Mouse (Mus musculus): Measurements from ENCODE around the gene Itm2a. TPM values are rescaled to one million over a fixed set of nuclear protein-coding genes. Genes with fewer than 3 reads are reported as not detected.

Itm2a gene
- 130 and 134 TPM in 2 replicates for polyA plus RNA-seq (2015; fragmentation: Nextera tagmentation; extraction: Ambion mirVana)

- peak within 1 kb of the TSS; percentile 47 for H3K4me3 ChIP-seq (ENCODE audit: low read depth, low read length)
- no peaks in the 10 kb centered on the region for H3K27me3 ChIP-seq (ENCODE audit: control insufficient read depth, insufficient read depth, low read depth, low read length)
- peak; percentile 97 for ATAC-seq
- 16% methylated on average over 30 of the region's 30 CpGs for WGBS
- H3K27ac ChIP-seq (ENCODE audit: low read length) = no peak within 1 kb of the TSS
- H3K9ac ChIP-seq (ENCODE audit: low read depth, low read length) = peak within 1 kb of the TSS; percentile 51
- H3K4me2 ChIP-seq (ENCODE audit: low read length) = peak within 1 kb of the TSS; percentile 71
- H3K36me3 ChIP-seq (ENCODE audit: control insufficient read depth, insufficient read depth, low read length) = no peaks in the 10 kb centered on the region
- H3K4me1 ChIP-seq (ENCODE audit: control insufficient read depth, insufficient read depth, low read length) = peaks cover 2% of the 10 kb centered on the region; the same call in 1 of the 2 replicates
- H3K9me3 ChIP-seq (replicated peaks; ENCODE audit: control insufficient read depth, low read length, poor library complexity, severe bottlenecking) = no peaks in the 10 kb centered on the region
These were observed at the start of gene Itm2a for GRCm38 (mm10) chrX:107402915-107403912. Gene Itm2a, minus strand, starts transcription at chrX:107403376.

DNA sequence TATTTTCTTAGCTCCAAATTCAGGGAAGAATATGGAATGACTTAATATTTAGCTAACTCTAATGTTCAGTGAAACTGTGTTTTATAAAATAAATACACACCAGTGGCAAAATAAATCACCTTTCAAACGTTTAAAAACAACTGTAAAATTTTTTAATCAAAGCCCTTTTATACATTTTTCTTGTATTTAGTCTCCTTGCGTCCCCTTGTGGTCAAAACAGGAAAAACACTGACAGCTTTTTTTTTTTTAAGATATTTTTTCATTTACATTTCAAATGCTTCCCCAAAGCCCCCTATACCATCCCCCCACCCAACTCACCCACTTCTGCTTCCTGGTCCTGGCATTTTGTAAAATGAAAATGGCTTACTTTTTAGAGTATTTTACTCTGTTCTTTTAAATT, 32.7 kb upstream of the Itm2a start:
- no peaks in the 10 kb centered on the region for H3K27me3 ChIP-seq (ENCODE audit: control insufficient read depth, insufficient read depth, low read depth, low read length)
- no peak overlapping the region for H3K27ac ChIP-seq (ENCODE audit: low read length)
- no peak overlapping the region for H3K9ac ChIP-seq (ENCODE audit: low read depth, low read length)
- no peaks in the 10 kb centered on the region for H3K9me3 ChIP-seq (replicated peaks; ENCODE audit: control insufficient read depth, low read length, poor library complexity, severe bottlenecking)
- no peaks in the 10 kb centered on the region for H3K4me1 ChIP-seq (ENCODE audit: control insufficient read depth, insufficient read depth, low read length)
- H3K4me2 ChIP-seq (ENCODE audit: low read length) = no peak overlapping the region
- H3K36me3 ChIP-seq (ENCODE audit: control insufficient read depth, insufficient read depth, low read length) = no peaks in the 10 kb centered on the region
- WGBS = 0% methylated on average over 2 of the region's 2 CpGs
- no peak overlapping the region for H3K4me3 ChIP-seq (ENCODE audit: low read depth, low read length)
- ATAC-seq = no peak

GRCm38 (mm10) chrX:107421304-107421703, 18.1 kb upstream of the Itm2a start:
- Histone ChIP-seq H3K9me3 (replicated peaks; ENCODE audit: control insufficient read depth, low read length, poor library complexity, severe bottlenecking) (no peaks in the 10 kb centered on the region), H3K4me1 (ENCODE audit: control insufficient read depth, insufficient read depth, low read length) (no peaks in the 10 kb centered on the region), H3K9ac (ENCODE audit: low read depth, low read length) (no peak overlapping the region), H3K27me3 (ENCODE audit: control insufficient read depth, insufficient read depth, low read depth, low read length) (no peaks in the 10 kb centered on the region), H3K36me3 (ENCODE audit: control insufficient read depth, insufficient read depth, low read length) (no peaks in the 10 kb centered on the region), H3K27ac (ENCODE audit: low read length) (no peak overlapping the region), H3K4me3 (ENCODE audit: low read depth, low read length) (no peak overlapping the region), H3K4me2 (ENCODE audit: low read length) (no peak overlapping the region)
- ATAC-seq = no peak
- WGBS = 92% methylated on average over 2 of the region's 2 CpGs

GRCm38 (mm10) chrX:107417345-107417744, 14.2 kb upstream of the Itm2a start:
- Histone ChIP-seq H3K9me3 (replicated peaks; ENCODE audit: control insufficient read depth, low read length, poor library complexity, severe bottlenecking) (no peaks in the 10 kb centered on the region), H3K27me3 (ENCODE audit: control insufficient read depth, insufficient read depth, low read depth, low read length) (no peaks in the 10 kb centered on the region), H3K4me1 (ENCODE audit: control insufficient read depth, insufficient read depth, low read length) (no peaks in the 10 kb centered on the region), H3K4me3 (ENCODE audit: low read depth, low read length) (no peak overlapping the region), H3K27ac (ENCODE audit: low read length) (no peak overlapping the region), H3K4me2 (ENCODE audit: low read length) (no peak overlapping the region), H3K9ac (ENCODE audit: low read depth, low read length) (no peak overlapping the region), H3K36me3 (ENCODE audit: control insufficient read depth, insufficient read depth, low read length) (no peaks in the 10 kb centered on the region)
- no peak for ATAC-seq
- 17% methylated on average over 3 of the region's 3 CpGs for WGBS

DNA sequence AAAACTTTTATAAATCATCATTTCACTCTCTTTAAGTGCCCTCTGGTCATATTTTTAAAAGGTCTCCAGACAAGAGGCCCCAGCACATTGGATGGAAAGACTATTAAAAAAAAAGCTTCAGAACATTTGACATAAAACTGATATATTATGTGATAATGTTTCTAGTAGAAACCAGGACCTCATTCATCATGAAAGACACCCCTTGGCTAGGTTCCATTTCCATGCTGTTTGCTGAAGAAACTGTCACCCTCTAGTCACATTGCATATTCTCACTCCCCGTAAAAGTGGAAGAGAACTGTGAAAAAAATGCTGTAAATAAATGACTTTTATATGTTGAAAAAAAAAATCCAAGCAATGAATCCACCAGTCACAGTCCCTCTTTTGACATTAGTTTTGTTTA, 12.8 kb upstream of the Itm2a start:
- no peak overlapping the region for H3K4me2 ChIP-seq (ENCODE audit: low read length)
- H3K36me3 ChIP-seq (ENCODE audit: control insufficient read depth, insufficient read depth, low read length) = no peaks in the 10 kb centered on the region
- no peak overlapping the region for H3K4me3 ChIP-seq (ENCODE audit: low read depth, low read length)
- no peak overlapping the region for H3K27ac ChIP-seq (ENCODE audit: low read length)
- no peaks in the 10 kb centered on the region for H3K9me3 ChIP-seq (replicated peaks; ENCODE audit: control insufficient read depth, low read length, poor library complexity, severe bottlenecking)
- H3K27me3 ChIP-seq (ENCODE audit: control insufficient read depth, insufficient read depth, low read depth, low read length) = no peaks in the 10 kb centered on the region
- no peak for ATAC-seq
- H3K4me1 ChIP-seq (ENCODE audit: control insufficient read depth, insufficient read depth, low read length) = no peaks in the 10 kb centered on the region
- H3K9ac ChIP-seq (ENCODE audit: low read depth, low read length) = no peak overlapping the region
- 65% methylated on average over 1 of the region's 1 CpGs for WGBS

DNA sequence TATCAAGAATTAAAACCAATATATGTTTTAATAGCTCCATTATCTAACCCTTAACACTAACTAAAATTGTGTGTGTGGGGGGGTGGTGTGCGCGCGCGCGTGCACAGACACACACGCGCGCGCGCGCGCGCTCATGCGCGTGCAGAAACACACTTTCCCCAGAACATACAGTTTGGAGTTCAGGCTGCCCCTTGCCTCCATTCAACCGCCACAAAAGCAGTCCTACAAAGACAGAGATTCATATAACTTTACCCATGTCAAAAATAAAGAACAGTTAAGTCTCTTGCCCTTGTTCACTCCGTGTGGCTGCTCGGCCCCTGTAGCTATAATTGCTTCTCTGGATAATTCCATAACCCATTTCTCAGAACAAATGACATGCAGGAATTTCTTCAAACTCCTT, 695 bp downstream of the Itm2a start:
- Histone ChIP-seq H3K4me3 (ENCODE audit: low read depth, low read length) (peak overlapping the region; percentile 47), H3K27me3 (ENCODE audit: control insufficient read depth, insufficient read depth, low read depth, low read length) (no peaks in the 10 kb centered on the region), H3K9me3 (replicated peaks; ENCODE audit: control insufficient read depth, low read length, poor library complexity, severe bottlenecking) (no peaks in the 10 kb centered on the region), H3K36me3 (ENCODE audit: control insufficient read depth, insufficient read depth, low read length) (no peaks in the 10 kb centered on the region), H3K4me1 (ENCODE audit: control insufficient read depth, insufficient read depth, low read length) (peaks cover 2% of the 10 kb centered on the region; the same call in 1 of the 2 replicates), H3K9ac (ENCODE audit: low read depth, low read length) (peak overlapping the region; percentile 51; the same call in 1 of the 2 replicates), H3K27ac (ENCODE audit: low read length) (no peak overlapping the region), H3K4me2 (ENCODE audit: low read length) (peak overlapping the region; percentile 71)
- WGBS = 28% methylated on average over 18 of the region's 18 CpGs
- ATAC-seq = peak; percentile 29; the same call in 1 of the 2 replicates

DNA sequence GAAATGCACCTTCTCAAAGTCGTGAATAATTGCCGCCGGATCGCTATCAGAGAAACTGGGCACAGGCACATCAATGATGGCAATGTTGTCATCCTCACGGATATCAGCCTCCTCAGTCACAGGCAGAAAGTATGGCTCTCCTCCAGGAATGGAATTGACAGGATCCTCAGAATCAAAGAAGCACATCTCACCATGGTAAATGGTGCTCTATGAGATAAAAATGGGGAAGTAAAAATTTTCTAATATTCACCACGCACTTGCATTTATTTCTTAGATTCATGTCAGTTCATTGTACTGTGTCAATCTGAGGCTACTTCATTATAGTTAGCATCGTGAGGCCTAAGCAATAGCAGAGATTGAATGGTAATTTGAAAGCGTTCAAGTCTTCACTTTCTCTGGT, 4.1 kb downstream of the Itm2a start:
- Histone ChIP-seq H3K27ac (ENCODE audit: low read length) (no peak overlapping the region), H3K4me1 (ENCODE audit: control insufficient read depth, insufficient read depth, low read length) (peaks cover 2% of the 10 kb centered on the region; the same call in 1 of the 2 replicates), H3K4me3 (ENCODE audit: low read depth, low read length) (no peak overlapping the region), H3K4me2 (ENCODE audit: low read length) (no peak overlapping the region), H3K9me3 (replicated peaks; ENCODE audit: control insufficient read depth, low read length, poor library complexity, severe bottlenecking) (no peaks in the 10 kb centered on the region), H3K9ac (ENCODE audit: low read depth, low read length) (no peak overlapping the region), H3K27me3 (ENCODE audit: control insufficient read depth, insufficient read depth, low read depth, low read length) (no peaks in the 10 kb centered on the region), H3K36me3 (ENCODE audit: control insufficient read depth, insufficient read depth, low read length) (no peaks in the 10 kb centered on the region)
- no peak for ATAC-seq
- 88% methylated on average over 8 of the region's 8 CpGs for WGBS

- ATAC-seq = no peak
- no peaks in the 10 kb centered on the region for H3K27me3 ChIP-seq (ENCODE audit: control insufficient read depth, insufficient read depth, low read depth, low read length)
- no peak overlapping the region for H3K4me2 ChIP-seq (ENCODE audit: low read length)
- H3K4me3 ChIP-seq (ENCODE audit: low read depth, low read length) = no peak overlapping the region
- H3K9me3 ChIP-seq (replicated peaks; ENCODE audit: control insufficient read depth, low read length, poor library complexity, severe bottlenecking) = no peaks in the 10 kb centered on the region
- 62% methylated on average over 3 of the region's 3 CpGs for WGBS
- no peaks in the 10 kb centered on the region for H3K4me1 ChIP-seq (ENCODE audit: control insufficient read depth, insufficient read depth, low read length)
- H3K36me3 ChIP-seq (ENCODE audit: control insufficient read depth, insufficient read depth, low read length) = no peaks in the 10 kb centered on the region
- H3K27ac ChIP-seq (ENCODE audit: low read length) = no peak overlapping the region
- H3K9ac ChIP-seq (ENCODE audit: low read depth, low read length) = no peak overlapping the region
These were observed 9.9 kb downstream of the Itm2a start for GRCm38 (mm10) chrX:107393256-107393655.

DNA sequence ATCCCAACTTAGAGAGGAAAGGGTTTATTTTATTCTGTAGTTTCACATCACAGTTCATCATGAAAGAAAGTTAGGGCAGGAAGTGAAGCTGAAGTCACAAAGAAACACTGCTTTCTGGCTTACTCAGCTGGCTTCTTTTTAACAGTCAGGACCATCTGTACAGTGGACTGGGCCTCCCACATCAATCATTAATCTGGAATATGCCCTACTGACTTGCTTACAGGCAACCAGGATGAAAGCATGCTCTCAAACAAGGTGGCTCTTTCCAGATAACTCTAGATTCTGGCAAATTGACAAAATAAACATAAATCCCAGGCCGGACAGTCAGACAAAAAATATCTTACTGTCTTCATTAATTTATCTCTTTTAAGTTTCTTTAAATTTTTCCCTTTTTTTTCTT, 27.8 kb downstream of the Itm2a start:
- Histone ChIP-seq H3K27me3 (ENCODE audit: control insufficient read depth, insufficient read depth, low read depth, low read length) (no peaks in the 10 kb centered on the region), H3K27ac (ENCODE audit: low read length) (no peak overlapping the region), H3K36me3 (ENCODE audit: control insufficient read depth, insufficient read depth, low read length) (no peaks in the 10 kb centered on the region), H3K9ac (ENCODE audit: low read depth, low read length) (no peak overlapping the region), H3K4me3 (ENCODE audit: low read depth, low read length) (no peak overlapping the region), H3K9me3 (replicated peaks; ENCODE audit: control insufficient read depth, low read length, poor library complexity, severe bottlenecking) (no peaks in the 10 kb centered on the region), H3K4me2 (ENCODE audit: low read length) (no peak overlapping the region), H3K4me1 (ENCODE audit: control insufficient read depth, insufficient read depth, low read length) (no peaks in the 10 kb centered on the region)
- 81% methylated on average over 1 of the region's 1 CpGs for WGBS
- ATAC-seq = no peak
